Mouse (Mus musculus) cortical plate, adult 2 months (tissue): Measurements from ENCODE around the gene Lin54.

Experiments used
- CTCF ChIP-seq: fragments of 200-500 bp; IDR thresholded peaks from 2 replicates; pipeline ENCODE4 v1.5.1; 2011; ENCODE audit warnings: mild to moderate bottlenecking, control low read depth, low read length; ENCODE audit not compliant: insufficient read depth; ENCODE audit errors: extremely low read depth
- POLR2A ChIP-seq: fragments of 200-500 bp; IDR thresholded peaks from 2 replicates; pipeline ENCODE4 v1.6.1; 2011; ENCODE audit warnings: mild to moderate bottlenecking, low read length, control low read depth; ENCODE audit not compliant: insufficient read depth; ENCODE audit errors: extremely low read depth

DNA sequence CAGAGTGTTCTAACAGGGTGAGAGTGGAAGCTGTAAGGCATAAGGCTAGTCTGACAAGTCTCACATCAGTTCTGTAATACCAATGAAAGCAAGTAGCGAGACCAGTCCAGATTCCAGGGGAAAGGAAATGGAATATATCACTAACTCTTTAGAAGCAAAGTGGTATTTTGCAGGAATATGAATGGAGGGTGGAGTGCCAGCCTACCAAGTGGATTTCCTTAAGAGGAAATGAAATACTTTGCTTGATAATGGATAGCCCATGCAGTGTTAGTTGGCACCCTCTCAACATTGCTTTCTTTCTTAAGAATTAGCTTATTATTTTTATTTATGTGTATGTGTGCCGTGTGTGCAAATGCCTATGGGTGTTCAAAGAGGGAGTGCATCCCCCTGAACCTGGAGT is 19.8 kb upstream of the Lin54 start:
- TF ChIP-seq POLR2A (no peak), CTCF (no peak)
